Mouse (Mus musculus): ENCODE measurements around the gene Pccb. TPM values are rescaled to one million over a fixed set of nuclear protein-coding genes. Genes with fewer than 3 reads are reported as not detected.

Gene Pccb
- polyA plus RNA-seq, 1 experiment: 27.3 TPM

DNA sequence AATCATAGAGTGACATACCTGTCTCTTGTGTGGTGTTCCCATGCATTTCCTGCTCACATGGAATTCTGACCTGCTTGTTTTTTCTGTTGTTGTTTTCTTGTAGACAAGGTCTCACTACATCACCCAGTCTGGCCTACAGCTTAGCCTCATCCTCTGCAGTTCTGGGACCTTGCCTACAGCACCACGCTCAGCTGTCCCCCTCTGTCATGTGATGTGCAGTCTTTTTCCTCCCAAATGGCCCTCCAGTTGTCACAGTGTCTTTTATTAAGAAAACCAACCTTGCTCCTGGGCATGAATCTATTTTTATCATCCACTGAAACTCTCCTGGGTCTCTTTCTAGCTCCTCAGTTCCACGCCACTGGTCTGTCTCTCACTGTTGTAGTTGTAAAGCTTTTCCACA lies 42.5 kb downstream of the Pccb start:
- TF ChIP-seq POLR2A (IDR thresholded peaks at IDR 0.05; ENCODE audit: low read depth, low read length): no peak
- TF ChIP-seq CTCF (IDR thresholded peaks at IDR 0.05; ENCODE audit: borderline replicate concordance, insufficient read depth, low read length): no peak
- no peak overlapping the region for H3K27ac ChIP-seq (ENCODE audit: insufficient read depth, low read length)
- H3K4me3 ChIP-seq (ENCODE audit: insufficient read depth, low read length): no peak overlapping the region
- no peaks in the 10 kb centered on the region for H3K4me1 ChIP-seq (ENCODE audit: control insufficient read depth, insufficient read depth, low read length)

GRCm38 (mm10) chr9:100991321-100991720 lies 43.4 kb downstream of the Pccb start:
- H3K4me3 ChIP-seq (ENCODE audit: insufficient read depth, low read length): no peak overlapping the region
- no peak overlapping the region for H3K27ac ChIP-seq (ENCODE audit: insufficient read depth, low read length)
- no peak for TF ChIP-seq CTCF (IDR thresholded peaks at IDR 0.05; ENCODE audit: borderline replicate concordance, insufficient read depth, low read length)
- no peak for TF ChIP-seq POLR2A (IDR thresholded peaks at IDR 0.05; ENCODE audit: low read depth, low read length)
- H3K4me1 ChIP-seq (ENCODE audit: control insufficient read depth, insufficient read depth, low read length): no peaks in the 10 kb centered on the region

GRCm38 (mm10) chr9:100990609-100991008 lies 44.1 kb downstream of the Pccb start:
- Histone ChIP-seq H3K27ac (ENCODE audit: insufficient read depth, low read length) (no peak overlapping the region), H3K4me3 (ENCODE audit: insufficient read depth, low read length) (no peak overlapping the region)
- no peak for TF ChIP-seq CTCF (IDR thresholded peaks at IDR 0.05; ENCODE audit: borderline replicate concordance, insufficient read depth, low read length)
- TF ChIP-seq POLR2A (IDR thresholded peaks at IDR 0.05; ENCODE audit: low read depth, low read length): no peak

DNA sequence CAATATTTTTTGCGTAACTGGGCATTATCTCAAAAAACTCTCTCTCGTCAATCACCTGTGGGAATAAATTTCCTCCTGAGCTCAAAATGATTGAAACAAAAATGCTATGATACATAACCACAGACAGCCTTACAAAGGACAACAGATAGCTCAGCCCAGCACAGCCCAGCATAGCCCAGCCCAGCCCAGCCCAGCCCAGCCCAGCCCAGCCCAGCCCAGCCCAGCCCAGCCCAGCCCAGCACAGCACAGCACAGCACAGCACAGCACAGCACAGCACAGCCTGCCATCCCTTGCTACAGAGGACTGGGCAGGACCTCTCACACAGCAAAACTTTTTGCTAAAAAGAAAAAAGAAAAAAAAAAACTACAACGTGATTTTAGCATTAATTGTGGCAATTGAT lies 46.8 kb downstream of the Pccb start:
- no peak overlapping the region for H3K27ac ChIP-seq (ENCODE audit: insufficient read depth, low read length)
- TF ChIP-seq CTCF (IDR thresholded peaks at IDR 0.05; ENCODE audit: borderline replicate concordance, insufficient read depth, low read length) (no peak), POLR2A (IDR thresholded peaks at IDR 0.05; ENCODE audit: low read depth, low read length) (no peak)
- no peak overlapping the region for H3K4me3 ChIP-seq (ENCODE audit: insufficient read depth, low read length)
- H3K4me1 ChIP-seq (ENCODE audit: control insufficient read depth, insufficient read depth, low read length): no peaks in the 10 kb centered on the region

More at GRCm38 (mm10) chr9:100990609-100991008, 44.1 kb downstream of the Pccb start:
- no peaks in the 10 kb centered on the region for H3K4me1 ChIP-seq (ENCODE audit: control insufficient read depth, insufficient read depth, low read length)

GRCm38 (mm10) chr9:100987006-100987405 lies 47.7 kb downstream of the Pccb start:
- Histone ChIP-seq H3K27ac (ENCODE audit: insufficient read depth, low read length) (no peak overlapping the region), H3K4me1 (ENCODE audit: control insufficient read depth, insufficient read depth, low read length) (no peaks in the 10 kb centered on the region), H3K4me3 (ENCODE audit: insufficient read depth, low read length) (no peak overlapping the region)
- TF ChIP-seq POLR2A (IDR thresholded peaks at IDR 0.05; ENCODE audit: low read depth, low read length) (no peak), CTCF (IDR thresholded peaks at IDR 0.05; ENCODE audit: borderline replicate concordance, insufficient read depth, low read length) (no peak)

DNA sequence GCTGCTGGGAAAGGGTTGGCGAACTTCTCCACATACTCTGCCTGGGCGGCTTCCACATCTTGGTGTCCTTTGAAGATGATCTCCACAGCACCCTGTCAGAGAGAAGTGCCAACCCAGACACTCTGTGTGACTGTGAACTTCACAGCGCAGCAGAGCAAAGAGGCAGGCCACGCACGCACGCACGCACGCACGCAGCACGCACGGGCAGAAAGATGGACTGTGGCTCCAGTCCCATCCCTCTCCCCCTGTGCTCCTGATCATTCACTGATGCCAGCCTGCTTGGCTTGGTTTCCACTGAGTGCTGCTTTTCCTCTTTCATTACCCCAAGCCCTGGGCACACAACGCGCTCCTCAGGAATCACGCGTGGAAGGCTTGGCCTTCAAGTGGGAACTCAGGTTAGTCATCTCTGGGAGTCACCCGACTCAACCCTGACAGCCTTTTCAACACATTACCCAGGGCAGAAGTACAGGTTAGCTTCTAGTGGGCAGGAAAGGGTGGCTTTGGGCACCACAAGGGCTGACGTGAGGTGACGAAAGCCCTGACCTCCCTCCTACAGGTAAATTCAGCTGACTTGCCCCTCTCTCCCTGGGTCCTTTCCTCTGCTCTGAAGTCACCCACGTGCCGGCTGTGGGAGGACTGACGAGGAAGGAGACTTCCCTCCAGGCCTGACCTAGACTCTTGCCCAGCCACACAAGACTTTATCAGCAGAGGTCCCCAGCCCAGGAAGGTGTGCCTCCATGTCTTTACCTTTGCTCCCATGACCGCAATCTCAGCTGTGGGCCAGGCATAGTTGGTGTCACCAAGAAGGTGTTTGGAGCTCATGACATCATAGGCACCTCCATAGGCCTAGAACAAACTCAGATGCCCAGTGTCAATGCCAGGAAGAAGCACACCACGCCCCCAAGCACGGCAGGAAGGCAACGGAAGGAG lies 50.1 kb downstream of the Pccb start:
- H3K27ac ChIP-seq (ENCODE audit: insufficient read depth, low read length): no peak overlapping the region
- no peak for TF ChIP-seq POLR2A (IDR thresholded peaks at IDR 0.05; ENCODE audit: low read depth, low read length)
- TF ChIP-seq CTCF (IDR thresholded peaks at IDR 0.05; ENCODE audit: borderline replicate concordance, insufficient read depth, low read length): no peak
- H3K4me3 ChIP-seq (ENCODE audit: insufficient read depth, low read length): no peak overlapping the region
- H3K4me1 ChIP-seq (ENCODE audit: control insufficient read depth, insufficient read depth, low read length): no peaks in the 10 kb centered on the region

GRCm38 (mm10) chr9:100982786-100983185 lies 51.9 kb downstream of the Pccb start:
- no peaks in the 10 kb centered on the region for H3K4me1 ChIP-seq (ENCODE audit: control insufficient read depth, insufficient read depth, low read length)
- no peak overlapping the region for H3K27ac ChIP-seq (ENCODE audit: insufficient read depth, low read length)
- H3K4me3 ChIP-seq (ENCODE audit: insufficient read depth, low read length): no peak overlapping the region
- TF ChIP-seq CTCF (IDR thresholded peaks at IDR 0.05; ENCODE audit: borderline replicate concordance, insufficient read depth, low read length): no peak
- TF ChIP-seq POLR2A (IDR thresholded peaks at IDR 0.05; ENCODE audit: low read depth, low read length): no peak

DNA sequence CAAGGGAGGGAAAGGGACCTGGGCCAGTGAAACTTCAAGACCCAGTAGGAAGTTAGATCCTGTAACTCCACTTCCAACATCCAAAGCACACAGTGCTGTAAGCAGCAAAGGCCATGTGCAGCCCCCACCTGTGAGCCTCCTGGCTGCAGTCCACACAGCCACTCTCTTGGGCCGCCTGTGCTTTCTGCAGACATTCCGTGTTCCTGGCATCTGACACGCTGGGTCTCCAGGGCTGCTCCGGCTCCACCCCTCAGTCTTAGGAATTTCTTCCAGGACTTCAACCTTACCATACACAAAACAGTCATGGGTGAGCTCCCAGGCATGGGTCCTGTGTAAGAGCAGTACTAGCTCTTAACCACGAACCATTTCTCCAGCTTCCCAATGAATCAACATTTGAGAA lies 55.4 kb downstream of the Pccb start:
- Histone ChIP-seq H3K4me3 (ENCODE audit: insufficient read depth, low read length) (no peak overlapping the region), H3K4me1 (ENCODE audit: control insufficient read depth, insufficient read depth, low read length) (no peaks in the 10 kb centered on the region), H3K27ac (ENCODE audit: insufficient read depth, low read length) (no peak overlapping the region)
- no peak for TF ChIP-seq POLR2A (IDR thresholded peaks at IDR 0.05; ENCODE audit: low read depth, low read length)
- no peak for TF ChIP-seq CTCF (IDR thresholded peaks at IDR 0.05; ENCODE audit: borderline replicate concordance, insufficient read depth, low read length)

- no peak for TF ChIP-seq CTCF (IDR thresholded peaks at IDR 0.05; ENCODE audit: borderline replicate concordance, insufficient read depth, low read length)
- H3K27ac ChIP-seq (ENCODE audit: insufficient read depth, low read length): no peak overlapping the region
Measured at GRCm38 (mm10) chr9:100978666-100979065, 56.0 kb downstream of the Pccb start.

DNA sequence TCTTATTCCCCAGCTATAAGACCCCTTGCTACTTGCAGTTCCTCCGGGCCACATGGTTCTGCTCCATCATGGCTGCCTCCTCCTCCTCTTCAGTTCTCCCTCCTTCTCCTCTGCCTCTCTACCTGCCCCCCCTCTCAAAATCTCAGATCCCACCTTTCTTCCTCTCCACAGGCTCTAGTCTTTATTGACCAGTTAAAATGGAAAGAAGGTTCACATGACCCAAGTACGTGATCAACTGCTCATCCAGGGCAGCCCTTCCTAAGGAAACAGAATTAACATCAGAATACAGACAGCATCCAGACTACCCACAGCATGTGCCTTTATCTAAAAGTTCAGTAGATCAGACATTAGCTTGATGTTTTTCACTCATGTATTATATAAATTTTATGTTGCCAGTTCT lies 65.2 kb downstream of the Pccb start:
- Histone ChIP-seq H3K4me1 (ENCODE audit: control insufficient read depth, insufficient read depth, low read length) (no peaks in the 10 kb centered on the region), H3K27ac (ENCODE audit: insufficient read depth, low read length) (no peak overlapping the region), H3K4me3 (ENCODE audit: insufficient read depth, low read length) (no peak overlapping the region)
- TF ChIP-seq POLR2A (IDR thresholded peaks at IDR 0.05; ENCODE audit: low read depth, low read length) (no peak), CTCF (IDR thresholded peaks at IDR 0.05; ENCODE audit: borderline replicate concordance, insufficient read depth, low read length) (no peak)

More at GRCm38 (mm10) chr9:100978666-100979065, 56.0 kb downstream of the Pccb start:
- H3K4me1 ChIP-seq (ENCODE audit: control insufficient read depth, insufficient read depth, low read length): no peaks in the 10 kb centered on the region
- H3K4me3 ChIP-seq (ENCODE audit: insufficient read depth, low read length): no peak overlapping the region

All from embryonic fibroblast, embryonic 13.5 days (primary cell).